Mouse (Mus musculus): Measurements from ENCODE around the gene Myzap.

DNA sequence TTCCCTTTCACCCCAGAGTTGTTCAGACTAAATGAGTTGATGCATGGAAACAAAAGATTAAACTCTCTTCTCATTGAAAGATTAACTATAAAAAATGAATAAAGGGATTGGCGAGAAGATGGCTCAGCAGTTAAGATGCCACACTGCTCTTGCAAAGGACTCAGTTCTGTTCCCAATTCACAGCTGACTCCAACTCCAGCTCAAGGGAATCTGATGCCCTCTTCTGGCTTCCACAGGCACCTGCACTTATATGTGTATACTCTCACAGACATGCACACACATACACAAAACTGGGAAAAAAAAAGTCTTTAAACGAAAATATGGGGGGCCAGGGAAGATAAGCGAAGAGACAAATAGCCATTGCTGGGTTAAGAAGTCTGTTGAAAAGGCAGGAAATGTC is 115.6 kb downstream of the Myzap start:
- TF ChIP-seq CTCF (IDR thresholded peaks at IDR 0.05; ENCODE audit: low read depth, low read length) (no peak), EP300 (IDR thresholded peaks at IDR 0.05; ENCODE audit: insufficient read depth, low read depth, low read length) (no peak)
